Mouse (Mus musculus) kidney, adult 10 weeks (tissue): ENCODE measurements around the gene Macc1. TPM values are rescaled to one million over a fixed set of nuclear protein-coding genes. Genes with fewer than 3 reads are reported as not detected.

Source experiments
- polyA plus RNA-seq: library from polyadenylated mRNA; stranded (reverse); fragments of 350-450 nt; fragmentation: Illumina TruSeq; extraction: RNeasy Lipid Tissue Mini Kit (QIAGEN cat#74804); gene quantifications from one replicate; pipeline ENCODE4 v1.2.3, GENCODE M21; 2014; ENCODE audit warnings: low read depth, low replicate concordance

Macc1 gene
- 6.6 TPM for polyA plus RNA-seq

DNA sequence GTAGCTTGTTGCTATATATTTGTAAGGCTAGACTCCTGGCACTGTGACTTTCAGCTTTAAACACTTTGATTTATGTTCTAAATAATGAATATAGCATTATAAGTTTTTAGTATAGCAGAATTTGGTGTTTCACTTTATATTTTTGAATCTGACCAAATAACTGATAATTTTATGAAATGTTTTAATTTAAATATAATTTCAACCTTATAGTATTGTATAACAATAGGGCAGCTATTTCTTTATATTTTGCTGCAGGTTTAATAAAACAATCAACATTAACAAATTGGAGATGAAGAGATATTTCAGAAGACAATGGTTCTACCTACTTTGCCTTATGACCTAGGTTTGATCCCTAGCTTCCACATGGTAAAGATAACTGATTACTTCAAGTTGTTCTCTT lies at the start of gene Macc1:
Gene Macc1 (plus strand): TSS at position 301 of the 400 bp plus-strand sequence.

Other genes starting within 250 kb of the Macc1 start
- gene Itgb8, start 75.5 kb upstream of the Macc1 start, polyA plus RNA-seq: 335 TPM